Mouse (Mus musculus) liver, embryonic 16.5 days (tissue): ENCODE measurements around the gene Grap2. TPM values are rescaled to one million over a fixed set of nuclear protein-coding genes. Genes with fewer than 3 reads are reported as not detected.
A peak's percentile ranks its signal among the peaks of the same experiment; 100 is the strongest.

Source experiments
- ATAC-seq: fragments of 200-750 bp; cut with Nextera tagmentation; 2 replicates; pipeline ENCODE4 v1.8.0; 2017; ENCODE audit warnings: low read depth, mild to moderate bottlenecking, moderate number of reproducible peaks, moderate library complexity
- H3K27ac ChIP-seq: fragments of 300-500 bp; sonication (generic); 2 replicates; pipeline ENCODE4 v1.5.1; 2014; ENCODE audit warnings: mild to moderate bottlenecking, low read length
- H3K27me3 ChIP-seq: fragments of 300-500 bp; sonication (generic); 2 replicates; pipeline ENCODE4 v1.6.1; 2014; ENCODE audit warnings: low read depth, low read length, mixed read lengths; ENCODE audit not compliant: control insufficient read depth, insufficient read depth
- H3K36me3 ChIP-seq: fragments of 300-500 bp; sonication (generic); 2 replicates; pipeline ENCODE4 v1.6.1; 2014; ENCODE audit warnings: mild to moderate bottlenecking; ENCODE audit not compliant: control insufficient read depth, insufficient read depth
- H3K4me1 ChIP-seq: fragments of 300-500 bp; sonication (generic); 2 replicates; pipeline ENCODE4 v1.6.1; 2014; ENCODE audit warnings: low read depth, low read length, mixed read lengths; ENCODE audit not compliant: control insufficient read depth
- H3K4me2 ChIP-seq: fragments of 300-500 bp; sonication (generic); 2 replicates; pipeline ENCODE4 v1.6.1; 2014; ENCODE audit warnings: low read depth, low read length, mixed read lengths
- H3K4me3 ChIP-seq: fragments of 300-500 bp; sonication (generic); 2 replicates; pipeline ENCODE4 v1.5.1; 2014; ENCODE audit warnings: low read depth, mild to moderate bottlenecking, low read length
- H3K9ac ChIP-seq: fragments of 300-500 bp; sonication (generic); 2 replicates; pipeline ENCODE4 v1.6.1; 2014; ENCODE audit warnings: low read depth, low read length
- H3K9me3 ChIP-seq: fragments of 300-500 bp; sonication (generic); replicated peaks from 2 replicates; pipeline ENCODE4 v1.6.1; 2016; ENCODE audit warnings: low read length; ENCODE audit not compliant: control insufficient read depth
- WGBS: fragments of 180-500 bp; shearing (Covaris S2); extraction: QIAGEN DNeasy Blood & Tissue Kit; methylation state at CpG from one replicate; pipeline ENCODE4 v1.1.7; 2014; ENCODE audit not compliant: insufficient replicate concordance; 5-methylcytosine and 5-hydroxymethylcytosine counted together
- polyA plus RNA-seq: library from polyadenylated mRNA; unstranded; fragments of >200 nt; fragmentation: Nextera tagmentation; extraction: Ambion mirVana; gene quantifications from 2 replicates; pipeline ENCODE4 v1.2.1, GENCODE M21; 2015

Grap2 gene
- 12.7 and 14.0 TPM in 2 replicates for polyA plus RNA-seq

- no peak for ATAC-seq
- no peak within 1 kb of the TSS for H3K9ac ChIP-seq
- 14% methylated on average over 12 of the region's 12 CpGs for WGBS
- H3K9me3 ChIP-seq = no peaks in the 10 kb centered on the region
- no peaks in the 10 kb centered on the region for H3K36me3 ChIP-seq
- no peak within 1 kb of the TSS for H3K27ac ChIP-seq
- H3K4me3 ChIP-seq = no peak within 1 kb of the TSS
- peak within 1 kb of the TSS; percentile 30 for H3K4me2 ChIP-seq
- H3K27me3 ChIP-seq = peaks cover 21% of the 10 kb centered on the region
- H3K4me1 ChIP-seq = no peaks in the 10 kb centered on the region
Observed at GRCm38 (mm10) chr15:80572291-80572690, at the start of gene Grap2. Gene Grap2, plus strand, starts transcription at chr15:80572594.

GRCm38 (mm10) chr15:80529955-80530869 lies 42.2 kb upstream of the Grap2 start:
- no peak overlapping the region for H3K4me3 ChIP-seq
- peak overlapping the region; percentile 5; the same call in 1 of the 2 replicates for H3K27ac ChIP-seq
- WGBS = 60% methylated on average over 20 of the region's 20 CpGs

GRCm38 (mm10) chr15:80531026-80531425 lies 41.4 kb upstream of the Grap2 start:
- Histone ChIP-seq H3K9me3 (no peaks in the 10 kb centered on the region), H3K4me1 (peaks cover 35% of the 10 kb centered on the region), H3K4me3 (no peak overlapping the region), H3K9ac (no peak overlapping the region), H3K27me3 (no peaks in the 10 kb centered on the region; the same call in 1 of the 2 replicates), H3K27ac (peak overlapping the region; percentile 85), H3K36me3 (no peaks in the 10 kb centered on the region), H3K4me2 (no peak overlapping the region)
- WGBS = 18% methylated on average over 9 of the region's 9 CpGs
- peak; percentile 42 for ATAC-seq

More at GRCm38 (mm10) chr15:80529955-80530869, 42.2 kb upstream of the Grap2 start:
- ATAC-seq = no peak
- Histone ChIP-seq H3K9me3 (no peaks in the 10 kb centered on the region), H3K4me2 (no peak overlapping the region), H3K9ac (no peak overlapping the region), H3K27me3 (no peaks in the 10 kb centered on the region; the same call in 1 of the 2 replicates), H3K4me1 (peaks cover 35% of the 10 kb centered on the region), H3K36me3 (no peaks in the 10 kb centered on the region)

- H3K27ac ChIP-seq = peak overlapping the region; percentile 85
- H3K36me3 ChIP-seq = no peaks in the 10 kb centered on the region
- H3K4me1 ChIP-seq = peaks cover 35% of the 10 kb centered on the region
- H3K9me3 ChIP-seq = no peaks in the 10 kb centered on the region
- 24% methylated on average over 8 of the region's 8 CpGs for WGBS
- no peaks in the 10 kb centered on the region; the same call in 1 of the 2 replicates for H3K27me3 ChIP-seq
- peak overlapping the region; percentile 45 for H3K4me2 ChIP-seq
- H3K9ac ChIP-seq = peak overlapping the region; percentile 34; the same call in 1 of the 2 replicates
- peak; percentile 94 for ATAC-seq
- no peak overlapping the region for H3K4me3 ChIP-seq
Observed at GRCm38 (mm10) chr15:80532281-80533072, 39.9 kb upstream of the Grap2 start.

GRCm38 (mm10) chr15:80533274-80533673 lies 39.1 kb upstream of the Grap2 start:
- Histone ChIP-seq H3K9ac (no peak overlapping the region; the same call in 1 of the 2 replicates), H3K27ac (peak overlapping the region; percentile 85; the same call in 1 of the 2 replicates), H3K4me1 (peaks cover 35% of the 10 kb centered on the region), H3K4me3 (no peak overlapping the region), H3K36me3 (no peaks in the 10 kb centered on the region), H3K4me2 (no peak overlapping the region), H3K9me3 (no peaks in the 10 kb centered on the region), H3K27me3 (no peaks in the 10 kb centered on the region; the same call in 1 of the 2 replicates)
- WGBS = 63% methylated on average over 6 of the region's 6 CpGs
- no peak for ATAC-seq

GRCm38 (mm10) chr15:80536051-80536450 lies 36.3 kb upstream of the Grap2 start:
- Histone ChIP-seq H3K4me3 (no peak overlapping the region), H3K36me3 (no peaks in the 10 kb centered on the region), H3K9ac (no peak overlapping the region), H3K27ac (no peak overlapping the region), H3K27me3 (no peaks in the 10 kb centered on the region), H3K9me3 (no peaks in the 10 kb centered on the region), H3K4me2 (no peak overlapping the region), H3K4me1 (peaks cover 27% of the 10 kb centered on the region)
- no peak for ATAC-seq
- WGBS = 69% methylated on average over 2 of the region's 2 CpGs

GRCm38 (mm10) chr15:80538075-80538474 lies 34.3 kb upstream of the Grap2 start:
- H3K27ac ChIP-seq = no peak overlapping the region
- H3K4me1 ChIP-seq = peaks cover 9% of the 10 kb centered on the region
- H3K9me3 ChIP-seq = no peaks in the 10 kb centered on the region
- no peak overlapping the region for H3K9ac ChIP-seq
- no peaks in the 10 kb centered on the region for H3K27me3 ChIP-seq
- ATAC-seq = no peak
- H3K4me3 ChIP-seq = no peak overlapping the region
- no peak overlapping the region for H3K4me2 ChIP-seq
- H3K36me3 ChIP-seq = no peaks in the 10 kb centered on the region
- 34% methylated on average over 2 of the region's 2 CpGs for WGBS

GRCm38 (mm10) chr15:80538671-80539340 lies 33.6 kb upstream of the Grap2 start:
- no peak for ATAC-seq
- WGBS = 72% methylated on average over 7 of the region's 7 CpGs
- Histone ChIP-seq H3K4me1 (peaks cover 3% of the 10 kb centered on the region; the same call in 1 of the 2 replicates), H3K27ac (no peak overlapping the region), H3K27me3 (no peaks in the 10 kb centered on the region), H3K4me2 (no peak overlapping the region), H3K36me3 (no peaks in the 10 kb centered on the region), H3K9ac (no peak overlapping the region), H3K9me3 (no peaks in the 10 kb centered on the region), H3K4me3 (no peak overlapping the region)
